Mouse (Mus musculus) stomach, embryonic 14.5 days (tissue): ENCODE measurements at regions not wholly inside any gene's neighbourhood (a gene's known extent, or its start where the extent isn't known, plus 50 kb on each side); places are given as distances from the start of the nearest gene placed in this dataset.
"Not testable (repeated sequence)": the region's sequence is repeated elsewhere in the genome, so short reads cannot be mapped to it uniquely, and the experiment has no call there.

Source experiments
- ATAC-seq: fragments of 200-750 bp; cut with Nextera tagmentation; 2 replicates; pipeline ENCODE4 v1.8.0; 2017; ENCODE audit warnings: low read depth, moderate TSS enrichment; ENCODE audit not compliant: insufficient number of reproducible peaks, insufficient read depth, low FRiP score
- H3K27ac ChIP-seq: fragments of 300-500 bp; sonication (generic); 2 replicates; pipeline ENCODE4 v1.5.1; 2014; ENCODE audit warnings: mild to moderate bottlenecking, low read length, moderate library complexity, mixed read lengths
- H3K27me3 ChIP-seq: fragments of 300-500 bp; sonication (generic); 2 replicates; pipeline ENCODE4 v1.6.1; 2014; ENCODE audit warnings: low read length, control low read depth, mixed read lengths; ENCODE audit not compliant: control insufficient read depth, insufficient read depth
- H3K36me3 ChIP-seq: fragments of 300-500 bp; sonication (generic); 2 replicates; pipeline ENCODE4 v1.6.1; 2014; ENCODE audit warnings: mild to moderate bottlenecking, control low read depth, low read length, moderate library complexity, mixed read lengths; ENCODE audit not compliant: control insufficient read depth, insufficient read depth
- H3K4me1 ChIP-seq: fragments of 300-500 bp; sonication (generic); 2 replicates; pipeline ENCODE4 v1.6.1; 2014; ENCODE audit warnings: low read length, control low read depth, mixed read lengths; ENCODE audit not compliant: control insufficient read depth, insufficient read depth
- H3K4me2 ChIP-seq: fragments of 300-500 bp; sonication (generic); replicated peaks from 2 replicates; pipeline ENCODE4 v1.6.1; 2014; ENCODE audit warnings: low read depth, low read length, control low read depth
- H3K4me3 ChIP-seq: fragments of 300-500 bp; sonication (generic); 2 replicates; pipeline ENCODE4 v1.5.1; 2014; ENCODE audit warnings: low read depth, low read length, control low read depth
- H3K9ac ChIP-seq: fragments of 300-500 bp; sonication (generic); replicated peaks from 2 replicates; pipeline ENCODE4 v1.6.1; 2014; ENCODE audit warnings: low read depth, mild to moderate bottlenecking, control low read depth, low read length, moderate library complexity, mixed read lengths
- H3K9me3 ChIP-seq: fragments of 300-500 bp; sonication (generic); 2 replicates; pipeline ENCODE4 v1.6.1; 2016; ENCODE audit warnings: low read depth, low read length, control low read depth; ENCODE audit not compliant: control insufficient read depth
- WGBS: fragments of 180-500 bp; shearing (Covaris S2); extraction: QIAGEN DNeasy Blood & Tissue Kit; methylation state at CpG from one replicate; pipeline ENCODE4 v1.1.7; 2014; 5-methylcytosine and 5-hydroxymethylcytosine counted together

GRCm38 (mm10) chr9:80735806-80736205 is 270.5 kb upstream of the Impg1 start:
- not testable (repeated sequence) for H3K9ac ChIP-seq, ATAC-seq, H3K4me2 ChIP-seq, H3K9me3 ChIP-seq, H3K36me3 ChIP-seq, H3K4me3 ChIP-seq, H3K4me1 ChIP-seq, H3K27me3 ChIP-seq, H3K27ac ChIP-seq
- WGBS, result 97% methylated on average over 9 of the region's 9 CpGs

DNA sequence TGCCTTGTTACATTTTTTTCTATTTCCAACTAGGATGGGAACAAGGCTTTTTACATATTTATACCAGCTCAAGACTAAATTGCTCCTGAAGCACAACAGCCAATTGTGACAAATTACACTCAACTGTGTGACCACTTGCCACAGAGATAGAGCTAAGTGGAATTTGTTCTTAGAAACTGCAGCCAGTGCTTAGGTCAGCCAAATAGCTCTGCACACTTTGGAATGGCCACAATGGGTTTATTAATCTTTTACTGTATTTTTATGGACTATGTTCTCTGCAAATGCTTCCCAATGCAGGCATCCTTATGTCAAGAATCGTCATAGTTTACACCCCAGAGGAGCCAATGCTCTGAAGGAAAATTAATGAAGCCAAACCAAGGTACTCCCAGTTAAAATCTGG is 267.7 kb upstream of the Impg1 start:
- ATAC-seq, result no peak
- H3K9ac ChIP-seq, result no peak overlapping the region
- no peak overlapping the region for H3K4me3 ChIP-seq
- no peak overlapping the region for H3K4me2 ChIP-seq
- H3K27me3 ChIP-seq, result no peaks in the 10 kb centered on the region
- H3K36me3 ChIP-seq, result no peaks in the 10 kb centered on the region
- H3K27ac ChIP-seq, result no peak overlapping the region
- WGBS, result 71% methylated on average over 1 of the region's 1 CpGs
- no peaks in the 10 kb centered on the region for H3K9me3 ChIP-seq
- no peaks in the 10 kb centered on the region for H3K4me1 ChIP-seq

DNA sequence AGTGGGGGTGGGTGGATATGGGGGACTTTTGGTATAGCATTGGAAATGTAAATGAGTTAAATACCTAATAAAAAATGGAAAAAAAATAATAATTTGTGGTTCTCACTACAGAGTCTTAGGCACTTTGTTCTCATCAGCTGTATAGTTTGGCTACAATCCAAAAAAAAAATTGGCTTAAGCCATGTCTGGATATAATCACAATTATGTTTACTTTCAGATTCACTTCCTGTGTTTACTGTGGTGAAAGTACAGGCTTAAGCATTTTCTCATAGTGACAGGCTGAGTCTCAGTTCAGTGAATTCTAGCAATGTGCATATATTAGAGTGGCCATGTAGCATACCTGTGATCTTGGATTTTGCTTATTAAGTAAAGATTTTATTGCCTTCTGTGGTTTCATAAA is 258.4 kb upstream of the Impg1 start:
- peak; percentile 56; the same call in 1 of the 2 replicates for ATAC-seq

GRCm38 (mm10) chr9:80718516-80718915 is 253.2 kb upstream of the Impg1 start:
- Histone ChIP-seq H3K9ac (no peak overlapping the region), H3K4me3 (no peak overlapping the region), H3K4me1 (no peaks in the 10 kb centered on the region), H3K9me3 (no peaks in the 10 kb centered on the region), H3K27ac (no peak overlapping the region), H3K36me3 (no peaks in the 10 kb centered on the region), H3K27me3 (no peaks in the 10 kb centered on the region), H3K4me2 (no peak overlapping the region)
- ATAC-seq, result no peak
- WGBS, result 89% methylated on average over 4 of the region's 4 CpGs

More for the DNA sequence above, 258.4 kb upstream of the Impg1 start:
- H3K4me3 ChIP-seq, result no peak overlapping the region
- no peaks in the 10 kb centered on the region for H3K4me1 ChIP-seq
- H3K9ac ChIP-seq, result no peak overlapping the region
- no peak overlapping the region for H3K4me2 ChIP-seq
- H3K9me3 ChIP-seq, result no peaks in the 10 kb centered on the region
- H3K36me3 ChIP-seq, result no peaks in the 10 kb centered on the region
- no peak overlapping the region for H3K27ac ChIP-seq
- H3K27me3 ChIP-seq, result no peaks in the 10 kb centered on the region

DNA sequence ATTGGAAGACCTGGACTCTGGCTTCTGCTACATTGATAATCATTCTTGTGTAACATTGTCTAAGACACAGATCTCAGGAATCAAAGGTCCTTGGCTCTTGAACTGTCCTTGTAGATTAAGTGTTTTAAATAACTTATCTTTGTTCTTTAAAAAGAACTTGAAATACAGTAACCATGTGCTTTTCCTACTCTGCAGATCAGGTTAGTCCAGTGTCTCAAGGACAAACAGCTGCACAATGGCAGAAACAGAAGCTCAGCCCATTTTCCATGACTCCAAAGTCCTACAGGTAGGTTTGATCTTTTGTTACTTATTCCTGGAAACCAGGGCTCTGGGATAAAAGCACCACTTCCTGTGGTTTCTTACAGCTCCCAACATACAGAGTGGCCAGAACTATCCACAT is 244.5 kb upstream of the Impg1 start:
- H3K9ac ChIP-seq, result no peak overlapping the region
- no peak for ATAC-seq

GRCm38 (mm10) chr9:80705264-80705663 is 240.0 kb upstream of the Impg1 start:
- 88% methylated on average over 2 of the region's 2 CpGs for WGBS
- H3K27ac ChIP-seq, result no peak overlapping the region
- H3K4me2 ChIP-seq, result no peak overlapping the region
- no peaks in the 10 kb centered on the region for H3K9me3 ChIP-seq
- no peaks in the 10 kb centered on the region for H3K4me1 ChIP-seq
- ATAC-seq, result no peak
- H3K9ac ChIP-seq, result no peak overlapping the region
- H3K36me3 ChIP-seq, result no peaks in the 10 kb centered on the region
- H3K4me3 ChIP-seq, result no peak overlapping the region
- no peaks in the 10 kb centered on the region for H3K27me3 ChIP-seq

More for the DNA sequence above, 244.5 kb upstream of the Impg1 start:
- H3K36me3 ChIP-seq, result no peaks in the 10 kb centered on the region
- no peaks in the 10 kb centered on the region for H3K27me3 ChIP-seq
- H3K9me3 ChIP-seq, result no peaks in the 10 kb centered on the region
- H3K4me2 ChIP-seq, result no peak overlapping the region
- no peaks in the 10 kb centered on the region for H3K4me1 ChIP-seq
- H3K4me3 ChIP-seq, result no peak overlapping the region
- H3K27ac ChIP-seq, result no peak overlapping the region

DNA sequence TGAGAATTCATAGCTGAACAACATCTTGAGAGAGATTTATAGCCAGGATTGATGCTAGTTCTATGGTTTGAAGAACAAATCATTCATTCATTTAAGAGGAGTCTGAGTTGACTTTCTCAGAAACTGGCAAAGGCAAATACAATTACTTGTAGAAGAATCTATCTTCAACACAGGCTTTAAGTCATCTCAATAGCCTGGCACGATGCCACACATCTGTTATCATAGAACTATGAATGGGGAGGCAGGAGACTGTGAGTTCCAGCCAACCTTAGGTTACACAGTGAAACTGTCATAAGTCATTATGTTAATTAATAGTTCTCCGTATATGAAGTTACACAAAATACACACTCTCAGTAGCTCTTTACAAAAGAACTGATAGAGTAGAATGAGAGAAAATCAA is 231.9 kb upstream of the Impg1 start:
- Histone ChIP-seq H3K36me3 (no peaks in the 10 kb centered on the region), H3K4me1 (no peaks in the 10 kb centered on the region), H3K4me2 (no peak overlapping the region), H3K9me3 (no peaks in the 10 kb centered on the region), H3K9ac (no peak overlapping the region), H3K27me3 (no peaks in the 10 kb centered on the region), H3K4me3 (no peak overlapping the region), H3K27ac (no peak overlapping the region)
- WGBS, result 73% methylated on average over 2 of the region's 2 CpGs
- no peak for ATAC-seq

DNA sequence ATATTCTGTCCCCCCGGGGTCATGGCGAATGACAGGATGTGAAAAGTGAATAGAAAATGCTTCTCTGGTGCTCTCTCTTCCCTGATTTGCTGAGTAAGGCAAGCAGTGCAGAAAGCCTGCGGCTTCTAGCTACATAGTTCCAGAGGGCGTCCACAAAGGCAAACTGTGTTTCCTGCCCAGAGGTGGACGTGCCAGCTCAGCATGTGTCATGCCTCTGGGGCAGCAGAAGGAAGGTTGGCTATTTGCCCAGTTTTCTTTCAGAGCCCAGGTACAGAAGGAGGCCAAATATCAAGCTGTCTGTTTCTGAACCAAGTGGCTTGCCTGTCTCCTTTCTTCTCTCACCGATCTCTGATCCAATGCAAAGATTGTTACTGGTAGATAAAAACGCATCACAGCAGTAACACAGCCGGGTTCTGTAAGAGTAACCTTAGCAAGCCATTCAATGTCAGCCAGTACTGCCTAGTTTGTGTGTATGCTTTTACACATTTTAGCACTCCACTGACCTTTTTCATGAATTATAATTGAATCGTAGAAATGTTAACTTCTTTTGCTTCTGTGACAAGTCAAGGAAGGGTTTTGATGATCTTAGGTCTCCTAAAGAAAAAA is 223.3 kb upstream of the Impg1 start:
- no peaks in the 10 kb centered on the region for H3K9me3 ChIP-seq
- H3K9ac ChIP-seq, result no peak overlapping the region
- WGBS, result 58% methylated on average over 9 of the region's 9 CpGs
- H3K4me2 ChIP-seq, result no peak overlapping the region
- no peaks in the 10 kb centered on the region for H3K27me3 ChIP-seq
- ATAC-seq, result 0 out of 2 replicates have a peak, but pooled peaks have one; percentile 61
- H3K36me3 ChIP-seq, result no peaks in the 10 kb centered on the region
- H3K4me1 ChIP-seq, result no peaks in the 10 kb centered on the region
- no peak overlapping the region for H3K27ac ChIP-seq
- H3K4me3 ChIP-seq, result no peak overlapping the region

GRCm38 (mm10) chr9:80683030-80683692 is 217.9 kb upstream of the Impg1 start:
- ATAC-seq, result no peak
- no peak overlapping the region for H3K4me2 ChIP-seq
- 58% methylated on average over 5 of the region's 5 CpGs for WGBS
- H3K9me3 ChIP-seq, result no peaks in the 10 kb centered on the region
- H3K27me3 ChIP-seq, result no peaks in the 10 kb centered on the region
- no peaks in the 10 kb centered on the region for H3K36me3 ChIP-seq
- no peak overlapping the region for H3K9ac ChIP-seq
- H3K4me3 ChIP-seq, result no peak overlapping the region
- no peak overlapping the region for H3K27ac ChIP-seq
- no peaks in the 10 kb centered on the region for H3K4me1 ChIP-seq
